Mouse (Mus musculus) ovary, adult 18-20 months (tissue): ENCODE results near the gene Ifrd2.

Experiments used
- DNase-seq: peaks from one replicate; pipeline ENCODE4 v3.0.0; 2022; ENCODE audit warnings: low spot score, mixed read lengths

The Ifrd2 gene

DNA sequence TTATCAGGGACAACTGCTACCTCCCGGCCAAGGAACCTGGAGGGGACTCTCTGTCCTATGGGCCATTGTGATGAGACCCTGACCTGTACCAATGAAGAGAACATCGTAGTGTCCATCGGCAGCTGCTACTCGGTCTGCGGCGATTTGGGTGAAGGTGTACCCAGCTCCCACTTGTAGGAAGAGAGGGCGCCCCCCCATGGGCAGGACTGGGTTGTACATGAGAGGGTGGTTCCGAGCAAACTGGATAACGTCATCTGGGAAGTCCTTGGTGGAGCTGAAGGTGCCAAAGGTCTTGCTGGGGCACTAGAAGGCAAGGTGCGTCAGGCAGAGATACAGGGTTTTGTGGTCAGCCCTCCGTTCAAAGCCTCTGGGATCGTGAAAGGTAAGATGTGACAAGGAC, 13.3 kb downstream of the Ifrd2 start:
- DNase-seq = no peak

DNA sequence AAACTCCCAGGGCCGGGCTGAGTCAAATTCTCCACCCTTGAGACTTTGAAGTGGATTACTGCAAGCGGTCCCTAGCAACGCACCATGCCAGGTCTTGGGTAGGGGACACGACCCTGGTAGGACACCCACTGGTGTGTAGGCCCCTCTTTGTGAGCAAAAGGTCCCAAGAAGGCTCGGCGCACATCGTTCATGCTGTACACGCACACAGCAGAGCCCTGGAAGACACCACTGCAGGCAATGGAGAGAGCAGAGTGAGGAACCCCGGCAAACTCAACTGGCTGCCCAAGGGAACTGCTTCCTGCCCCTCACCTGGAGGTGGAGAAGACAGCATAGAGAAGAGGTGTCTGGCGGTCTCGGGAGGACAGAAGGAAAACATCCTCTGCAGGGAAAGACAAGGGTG, 13.8 kb downstream of the Ifrd2 start:
- DNase-seq = no peak

DNA sequence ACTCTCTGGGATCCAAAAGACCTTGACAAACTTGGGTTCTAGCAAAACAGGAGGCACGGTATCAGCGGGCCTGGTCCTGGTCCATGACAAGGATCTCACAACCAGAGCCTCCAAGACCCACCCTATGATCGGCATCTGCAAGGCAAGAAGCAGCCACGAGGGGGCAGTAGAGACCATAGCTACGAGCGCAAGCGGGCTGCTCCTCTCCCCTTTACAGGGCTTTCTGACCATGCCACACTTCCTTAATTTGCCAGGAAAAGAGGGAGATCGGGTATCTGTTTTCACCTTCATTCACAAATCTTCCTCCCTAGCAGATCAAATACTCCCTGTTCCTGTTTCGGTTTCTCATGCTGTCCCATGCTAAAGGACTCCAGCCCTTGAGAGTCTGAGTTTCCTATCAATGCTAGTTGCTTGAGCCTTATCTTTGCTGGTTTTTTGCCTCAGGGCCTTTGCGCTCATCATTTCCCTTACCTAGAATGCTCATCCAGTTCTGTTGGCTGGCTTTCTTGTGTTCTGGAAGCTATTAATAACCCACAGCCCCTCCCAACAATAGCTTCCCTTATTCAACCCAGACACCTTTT, 14.7 kb downstream of the Ifrd2 start:
- DNase-seq = peak; percentile 67

DNA sequence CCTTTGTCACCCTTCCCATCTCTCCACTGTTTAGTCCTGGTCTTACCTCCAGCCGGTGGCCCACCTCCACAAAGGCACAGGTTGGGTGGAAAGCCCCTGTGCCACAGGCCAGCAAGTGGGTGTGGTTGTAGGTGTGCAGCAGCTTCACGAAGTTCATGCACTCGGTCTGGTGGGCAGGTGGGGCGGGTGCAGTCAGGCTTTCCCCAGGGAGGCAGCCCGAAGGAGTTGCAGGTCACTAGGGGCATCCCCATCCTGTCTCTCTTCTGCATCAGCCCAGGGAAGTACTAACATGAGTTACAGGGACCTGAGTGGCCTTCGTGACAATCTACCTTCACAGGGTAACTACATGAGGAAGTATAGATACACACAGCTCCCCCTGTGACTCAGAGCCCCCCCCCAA, 15.8 kb downstream of the Ifrd2 start:
- DNase-seq = no peak

DNA sequence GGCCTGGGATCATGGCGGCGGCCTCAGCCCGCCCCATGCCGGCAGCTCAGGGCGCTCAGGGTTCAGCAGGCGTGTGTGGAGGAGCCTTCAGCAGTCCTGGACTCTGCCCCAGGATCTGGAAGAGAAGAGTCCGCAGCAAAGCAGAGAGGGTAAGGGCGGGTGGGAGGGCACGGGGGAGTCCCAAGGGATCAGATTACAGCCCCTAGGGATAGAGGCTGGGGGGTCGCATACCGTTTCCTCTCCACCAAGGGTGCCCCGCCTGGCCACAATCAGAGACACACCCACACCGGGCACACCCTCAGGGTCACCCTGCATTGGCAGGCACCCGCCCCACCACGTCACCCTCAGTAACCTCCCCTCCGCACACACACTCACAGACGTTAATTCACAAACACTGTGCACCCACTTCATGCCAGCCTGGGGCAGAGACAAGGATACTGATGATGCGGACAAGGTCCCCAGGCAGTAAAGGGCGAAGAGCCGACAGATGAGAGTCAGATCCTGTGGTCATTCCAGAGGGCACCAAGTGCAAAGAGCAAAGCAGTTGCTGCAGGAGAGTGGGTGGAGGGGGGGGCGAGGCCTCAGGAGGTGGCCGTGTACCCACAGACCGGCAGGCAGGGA, 17.7 kb downstream of the Ifrd2 start:
- peak; percentile 56 for DNase-seq

DNA sequence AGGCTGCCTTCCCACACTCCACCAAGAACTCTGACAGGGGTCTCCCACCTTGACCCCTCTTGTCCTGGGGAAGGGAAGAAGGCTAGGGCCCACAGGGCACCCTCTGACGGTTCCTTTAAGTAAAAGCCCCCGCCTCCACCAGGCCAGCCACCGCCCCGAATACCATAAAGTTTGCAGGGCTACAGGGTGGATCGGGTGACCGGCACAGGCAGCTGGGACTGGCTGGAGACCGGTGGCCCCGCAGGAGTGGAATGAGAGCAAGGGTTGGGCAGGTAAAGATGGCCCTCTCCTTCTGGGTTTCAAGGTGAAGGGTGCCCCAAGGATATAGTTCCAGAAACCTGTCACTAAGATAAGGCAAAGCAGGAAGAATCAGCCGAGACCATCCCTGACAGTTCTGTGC, 19.1 kb downstream of the Ifrd2 start:
- DNase-seq = no peak

DNA sequence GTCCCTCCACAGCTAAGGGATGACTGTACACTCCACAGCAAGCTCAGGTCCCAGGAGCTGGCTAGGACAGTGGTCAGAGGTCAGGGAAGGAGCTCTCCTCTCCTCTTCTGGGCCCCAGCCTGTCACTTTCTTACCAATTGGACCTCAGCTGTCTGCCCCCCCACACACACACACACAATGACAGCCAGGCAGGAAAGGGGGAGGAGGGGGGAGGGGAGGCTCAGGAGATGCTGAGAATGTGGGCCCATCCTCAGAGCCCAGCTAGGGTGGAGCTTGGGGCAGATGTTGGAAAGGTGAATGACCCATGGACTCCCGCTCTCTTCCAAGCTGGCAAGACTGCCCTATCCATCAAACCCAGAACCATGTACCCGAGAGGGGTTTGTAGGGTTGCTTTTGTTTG, 19.6 kb downstream of the Ifrd2 start:
- DNase-seq = no peak

DNA sequence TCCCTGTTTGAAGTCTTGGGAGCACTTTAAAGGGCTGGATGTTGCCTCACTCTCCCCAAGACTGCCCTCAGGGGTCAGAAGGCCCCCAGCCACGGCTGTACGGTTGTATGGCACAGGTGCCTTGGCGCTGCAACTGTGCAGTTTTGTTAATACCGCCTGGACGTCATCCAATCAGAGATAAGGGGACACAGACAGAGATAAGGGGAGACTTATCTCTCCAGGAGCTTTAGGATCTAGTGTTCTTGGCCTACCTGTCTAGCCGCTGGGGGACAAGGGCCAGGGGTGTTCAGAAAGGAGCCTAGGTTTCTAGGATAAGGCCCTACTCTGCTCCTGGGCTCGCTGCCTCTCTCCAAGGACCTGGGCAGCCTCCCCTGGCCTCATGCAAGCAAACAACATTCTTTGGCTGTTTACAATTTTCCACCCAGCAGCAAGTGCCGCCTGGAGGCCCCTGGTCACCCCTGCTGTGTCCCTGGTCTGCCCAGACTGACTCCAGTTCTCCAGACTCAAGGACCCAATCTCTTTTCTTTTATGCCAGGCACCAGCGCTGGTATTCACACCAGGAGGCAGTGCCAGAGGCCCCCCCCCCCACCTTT, 20.3 kb downstream of the Ifrd2 start:
- DNase-seq = no peak

DNA sequence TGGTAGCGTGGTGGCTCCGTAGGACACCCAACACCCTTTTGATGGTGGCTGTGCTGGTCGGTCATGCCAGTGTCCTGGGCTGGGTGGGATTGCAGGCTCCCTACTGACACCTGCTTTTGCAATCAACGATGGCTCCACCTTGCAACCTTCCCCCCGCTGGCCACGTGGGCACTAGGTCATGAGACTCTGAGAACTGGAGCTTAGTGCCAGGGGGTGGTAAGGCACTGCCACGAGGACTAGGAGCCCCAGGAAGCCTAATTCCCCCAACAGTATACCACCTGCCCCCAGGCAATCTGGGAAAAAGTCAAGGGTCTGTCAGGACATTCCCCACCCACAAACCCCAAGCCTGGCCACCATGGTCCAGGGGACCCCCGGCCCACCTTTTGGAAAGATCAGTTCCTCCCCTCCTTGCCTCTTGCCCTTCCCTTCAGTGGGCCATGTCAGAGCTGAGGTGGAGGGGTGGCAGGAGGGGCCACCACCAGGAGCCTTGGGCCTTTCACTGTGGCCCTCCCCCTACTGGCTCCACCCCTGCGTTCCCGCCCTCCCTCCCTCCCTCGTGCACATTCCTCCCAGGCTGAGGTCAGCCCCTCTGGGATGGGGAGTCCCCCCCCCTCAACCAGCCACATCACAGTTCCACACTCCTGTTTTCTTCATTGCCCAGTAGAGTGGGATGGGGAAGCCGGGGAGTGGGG, 21.4 kb downstream of the Ifrd2 start, which contains the start of gene Sema3b:
TSS of gene Sema3b (minus strand) at position 489 of the 692 bp plus-strand sequence.
- no peak for DNase-seq

DNA sequence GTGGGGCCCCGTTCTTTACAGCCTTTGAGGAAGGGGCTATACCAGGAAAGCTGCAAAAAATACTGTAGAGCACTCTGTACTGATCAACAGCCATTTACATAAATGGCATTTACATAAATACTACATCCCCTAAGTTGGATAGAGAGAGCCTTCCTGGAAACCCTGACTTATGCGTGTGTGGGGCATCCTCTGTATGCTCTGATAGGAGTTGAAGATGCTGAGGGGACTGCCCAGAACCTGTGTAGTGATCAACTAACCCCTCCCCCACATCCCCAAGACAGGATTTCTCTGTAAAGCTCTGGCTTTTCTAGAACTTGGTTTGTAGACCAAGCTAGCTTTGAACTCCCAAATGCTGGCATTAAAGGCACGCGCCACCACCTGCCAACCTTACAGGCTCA, 22.0 kb downstream of the Ifrd2 start:
- DNase-seq = no peak

DNA sequence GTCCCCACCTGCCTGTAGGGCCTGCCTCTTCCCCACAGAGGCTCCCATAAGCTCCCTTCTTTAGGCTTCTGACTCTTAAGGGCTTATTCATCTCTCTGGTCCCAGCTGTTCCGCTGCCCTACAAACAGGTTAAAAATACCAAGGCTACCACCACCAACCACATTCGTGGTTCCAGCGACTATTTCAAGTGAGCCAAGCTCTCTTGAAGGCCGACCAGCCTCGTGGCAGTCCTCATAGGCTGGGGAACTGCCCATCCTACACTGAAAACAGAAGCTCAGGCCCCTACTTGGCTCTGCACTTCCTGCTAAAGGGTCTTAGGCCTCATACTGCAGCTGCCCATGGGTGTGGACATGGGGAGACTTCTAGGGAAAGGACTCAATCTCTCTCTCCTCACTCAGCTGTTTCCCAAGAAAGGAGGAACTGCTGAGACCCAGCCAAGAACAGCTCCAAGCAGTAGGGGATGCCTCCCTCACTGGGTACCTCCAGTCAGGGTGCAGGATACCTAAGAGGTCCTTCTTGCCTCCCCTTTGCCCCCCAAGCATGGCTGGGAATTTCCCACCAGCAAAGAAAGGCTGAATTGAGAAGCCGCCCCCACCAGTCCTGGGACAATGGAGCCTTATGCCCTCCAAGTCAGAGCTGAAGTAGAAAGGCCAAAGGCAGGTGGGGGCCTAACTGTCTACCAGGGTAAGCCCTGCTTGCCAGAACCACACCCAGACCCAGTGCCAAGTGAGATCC, 24.2 kb downstream of the Ifrd2 start:
- no peak for DNase-seq

DNA sequence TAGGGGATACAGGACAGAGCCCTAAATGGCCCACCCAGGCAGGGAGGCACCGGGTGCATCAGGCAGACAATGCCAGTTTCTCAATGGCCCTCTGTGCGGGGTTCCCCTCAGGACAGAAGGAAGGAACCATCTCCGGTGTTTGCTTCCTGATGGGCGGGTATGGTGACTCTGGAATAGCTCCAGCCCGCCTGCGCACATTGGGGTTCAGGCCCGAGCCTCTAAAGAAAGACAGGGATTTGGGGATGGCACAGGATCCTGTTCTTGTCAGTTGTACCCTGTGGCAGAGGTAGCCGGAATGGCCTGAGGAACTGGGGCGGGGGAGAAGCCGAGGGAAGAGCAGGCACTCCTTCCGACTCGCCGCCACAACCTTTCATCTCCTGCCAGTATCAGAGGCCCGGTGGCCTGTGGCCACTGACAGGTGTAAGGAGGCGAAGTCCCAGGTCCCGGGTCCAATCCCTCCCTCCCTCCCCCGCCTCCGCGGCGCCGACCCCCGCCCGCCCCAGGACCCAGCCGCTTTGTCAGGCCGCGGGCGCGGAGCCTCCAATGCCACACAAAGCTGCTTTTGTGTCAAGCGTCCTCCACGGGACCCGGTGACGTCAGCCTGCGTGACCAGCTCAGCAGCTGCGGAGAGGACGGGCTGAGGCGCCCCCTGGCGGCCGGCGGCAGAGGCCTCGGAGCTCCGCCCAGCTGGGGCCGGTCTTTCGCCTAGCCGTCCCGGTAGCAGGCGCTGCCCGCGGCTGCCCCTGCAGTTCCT, 24.9 kb downstream of the Ifrd2 start:
- peak; percentile 95 for DNase-seq

DNA sequence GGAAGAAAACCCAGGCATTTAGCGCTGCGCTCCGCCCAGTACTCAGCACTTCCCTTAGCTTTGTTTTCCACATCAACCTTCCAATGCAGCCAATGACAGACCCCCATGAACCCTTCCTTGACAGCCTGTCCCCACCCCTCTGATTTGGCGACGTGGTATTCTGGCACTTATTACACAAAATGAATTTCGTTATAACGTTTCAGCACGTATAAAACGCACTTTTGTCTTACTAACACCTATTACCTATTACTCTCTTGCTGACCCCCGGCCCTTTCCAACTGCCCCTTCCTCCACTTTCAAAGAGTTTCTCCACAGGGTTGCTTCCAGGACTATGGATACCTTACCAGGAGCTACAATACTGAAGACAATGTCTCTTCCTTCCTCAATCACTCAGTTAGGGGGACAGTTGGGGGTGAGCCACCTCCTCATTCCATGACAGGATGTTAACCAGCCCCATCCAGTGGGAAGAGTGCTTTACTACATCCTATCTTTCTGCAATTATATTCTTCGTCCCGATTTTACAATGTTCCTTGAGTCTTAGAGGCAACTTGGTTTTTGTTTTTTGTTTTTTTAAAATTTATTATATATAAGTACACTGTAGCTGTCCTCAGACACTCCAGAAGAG, 25.6 kb downstream of the Ifrd2 start:
- no peak for DNase-seq

DNA sequence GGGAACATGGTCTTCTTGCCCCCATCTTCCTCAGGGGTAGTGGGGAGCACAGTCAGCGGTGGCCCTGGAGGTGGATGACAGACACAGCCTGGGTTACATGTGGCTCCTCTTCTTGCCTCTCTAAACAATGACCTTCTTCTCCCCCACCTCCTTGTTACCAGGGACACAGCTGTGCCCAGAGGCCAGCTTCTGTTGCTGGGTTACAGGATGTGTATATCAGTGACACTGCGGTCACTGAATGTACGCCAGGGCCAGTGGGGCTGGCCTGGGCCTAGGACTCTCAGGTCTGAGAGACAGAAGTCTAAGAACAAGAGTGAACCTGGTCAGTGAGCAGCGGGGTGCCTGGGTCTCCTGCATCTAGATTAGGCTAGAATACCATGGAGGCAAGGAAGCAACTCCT, 27.6 kb downstream of the Ifrd2 start:
- no peak for DNase-seq

DNA sequence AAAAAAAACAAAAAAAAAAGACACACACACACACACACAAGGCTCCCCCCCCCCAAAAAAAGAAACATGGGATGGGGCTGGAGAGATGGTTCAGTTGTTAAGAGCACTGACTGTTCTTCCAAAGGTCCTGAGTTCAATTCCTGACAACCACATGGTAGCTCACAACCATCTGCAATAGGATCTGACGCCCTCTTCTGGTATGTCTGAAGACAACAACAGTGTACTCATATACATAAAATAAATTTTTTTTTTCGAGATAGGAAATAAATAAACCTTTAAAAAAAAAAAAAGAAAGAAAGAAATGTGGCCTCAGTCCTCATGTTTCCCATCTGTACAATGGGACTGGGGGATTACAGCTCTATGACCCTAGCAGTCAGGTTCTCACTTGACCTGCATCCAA, 30.0 kb downstream of the Ifrd2 start:
- no peak for DNase-seq

DNA sequence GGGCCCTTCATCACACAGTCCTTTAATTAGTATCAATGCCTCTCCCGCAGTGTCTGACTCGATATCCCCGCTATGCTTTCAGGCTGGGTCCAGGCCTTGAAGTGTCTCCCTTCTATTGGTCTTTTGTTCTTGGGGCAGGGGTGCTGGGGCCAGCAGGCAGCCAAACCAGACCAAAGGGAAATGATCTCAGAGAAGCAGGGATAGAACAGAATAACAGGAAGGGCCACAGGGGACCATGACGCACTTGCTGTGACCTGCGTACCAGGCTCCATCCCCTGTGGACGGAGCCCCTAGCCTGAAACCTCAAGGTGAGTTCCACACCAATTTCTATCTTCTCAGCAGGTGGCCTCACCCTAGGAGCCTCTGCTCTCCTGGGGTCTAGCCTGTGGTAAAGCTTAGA, 30.7 kb downstream of the Ifrd2 start:
- DNase-seq = no peak

DNA sequence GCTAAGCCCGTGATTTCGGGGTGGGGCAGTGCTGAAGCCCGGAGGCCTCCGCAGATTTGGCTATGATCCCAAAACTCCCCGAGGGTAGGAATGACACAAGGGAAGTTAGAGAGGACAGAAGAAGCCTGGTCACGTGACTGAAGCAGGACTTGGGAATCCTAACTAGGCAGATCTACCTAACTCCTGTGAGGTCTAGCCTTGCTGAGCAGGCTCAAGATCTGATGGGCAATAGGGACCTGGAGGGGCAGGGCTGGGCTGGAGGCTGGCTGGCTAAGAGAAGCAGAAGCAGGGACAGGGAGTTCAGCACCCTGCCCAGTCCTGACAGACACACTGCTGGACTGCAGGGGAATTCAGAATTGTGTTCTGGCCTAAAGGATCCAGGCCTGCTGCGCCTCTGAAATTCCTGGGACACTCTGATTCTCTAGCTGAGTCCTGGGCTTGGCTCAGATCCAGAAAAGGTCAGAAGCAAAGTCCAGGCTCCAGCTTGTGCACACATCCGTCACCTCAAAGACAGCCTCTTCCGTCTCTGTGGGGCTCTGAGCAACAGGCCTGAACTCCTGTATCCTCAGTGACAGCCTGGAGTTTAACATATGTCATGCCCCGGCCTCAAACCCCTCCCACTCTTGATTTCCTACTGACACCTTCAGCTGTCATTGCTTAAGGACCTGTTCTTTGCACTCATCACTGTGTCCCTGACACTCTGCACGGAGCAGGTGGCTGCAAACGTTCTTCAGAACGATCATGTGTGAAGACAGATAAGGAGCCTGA, 31.5 kb downstream of the Ifrd2 start:
- no peak for DNase-seq

DNA sequence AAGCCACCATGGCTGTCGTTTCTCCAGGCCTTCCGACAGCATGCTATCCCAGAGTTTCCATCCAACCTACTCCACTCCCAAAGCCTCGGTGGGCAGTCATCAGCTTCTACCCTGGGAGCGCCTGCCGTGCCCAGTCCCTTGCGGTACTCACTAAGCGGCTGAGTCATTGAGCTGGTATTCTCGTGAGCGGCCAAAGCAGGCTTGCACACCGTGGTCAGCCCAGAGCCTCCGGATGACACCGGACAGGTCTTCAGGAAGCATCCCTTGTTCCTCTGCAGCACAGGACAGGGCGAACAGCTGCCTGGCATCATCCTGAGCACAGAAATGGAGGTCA, 32.1 kb downstream of the Ifrd2 start:
- no peak for DNase-seq

DNA sequence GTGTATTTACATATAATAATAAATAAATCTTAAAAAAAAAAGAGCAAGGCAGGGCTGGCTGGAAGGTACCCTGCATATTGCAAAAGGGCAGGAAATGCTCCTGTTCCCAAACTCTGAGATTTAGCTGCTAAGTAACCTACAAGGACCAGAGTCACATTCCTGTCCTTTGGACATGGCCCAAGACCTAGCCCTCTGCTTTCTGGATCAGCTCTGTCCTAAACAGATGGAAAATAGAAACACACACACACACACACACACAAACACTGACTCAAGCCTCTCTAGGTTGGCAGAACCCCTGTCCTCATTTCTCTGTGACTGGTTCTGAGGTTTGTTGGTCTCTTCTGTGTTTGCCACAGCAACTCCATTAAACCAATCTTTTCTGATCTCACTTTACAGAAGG, 33.5 kb downstream of the Ifrd2 start:
- no peak for DNase-seq

DNA sequence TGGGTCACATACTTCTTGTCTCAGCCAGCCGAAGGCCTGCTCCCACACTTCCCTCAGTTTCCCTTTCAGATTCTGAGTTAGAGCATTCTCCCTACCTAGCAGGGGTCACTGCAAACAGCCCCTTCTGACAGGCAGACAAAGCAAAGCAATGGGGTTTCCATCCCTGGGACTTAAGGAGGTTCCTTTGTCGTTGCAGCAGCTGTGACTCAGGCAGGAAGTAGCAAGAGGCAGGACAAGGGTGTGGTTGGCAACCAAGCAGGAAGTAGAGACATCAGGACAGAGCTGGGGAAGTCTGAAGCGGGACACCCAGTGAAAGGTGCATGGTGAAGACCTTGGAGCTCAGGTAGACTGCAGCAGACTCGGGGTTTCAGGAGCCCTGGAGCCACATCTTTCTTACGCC, 37.1 kb downstream of the Ifrd2 start:
- no peak for DNase-seq

DNA sequence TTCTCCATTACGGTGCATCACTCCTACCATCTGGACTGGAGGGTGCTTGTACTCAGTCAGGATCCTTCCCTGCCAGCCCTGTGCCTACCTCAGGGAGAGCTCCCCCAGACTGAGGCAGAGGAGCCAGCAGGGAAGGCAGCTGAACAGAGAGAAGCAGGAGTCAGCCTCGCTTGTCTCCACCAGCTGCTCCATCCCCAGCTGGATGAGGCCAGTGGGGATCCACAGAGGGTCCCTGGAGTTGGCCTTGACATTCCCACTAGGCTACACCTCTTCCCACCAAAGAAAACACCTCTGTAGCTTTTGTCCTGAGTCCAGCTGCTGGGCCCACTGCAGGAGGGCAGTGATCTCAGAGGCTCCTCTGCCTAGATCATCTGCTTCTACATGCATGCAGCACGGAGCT, 37.5 kb downstream of the Ifrd2 start:
- DNase-seq = no peak
